Mouse (Mus musculus) skeletal muscle tissue, adult 2 months (tissue): ENCODE measurements around the gene Ripor3.

Source experiments
- DNase-seq: peaks from one replicate; pipeline ENCODE4 v3.0.0-alpha.2; 2012; ENCODE audit warnings: low read depth, low spot score

The Ripor3 gene

DNA sequence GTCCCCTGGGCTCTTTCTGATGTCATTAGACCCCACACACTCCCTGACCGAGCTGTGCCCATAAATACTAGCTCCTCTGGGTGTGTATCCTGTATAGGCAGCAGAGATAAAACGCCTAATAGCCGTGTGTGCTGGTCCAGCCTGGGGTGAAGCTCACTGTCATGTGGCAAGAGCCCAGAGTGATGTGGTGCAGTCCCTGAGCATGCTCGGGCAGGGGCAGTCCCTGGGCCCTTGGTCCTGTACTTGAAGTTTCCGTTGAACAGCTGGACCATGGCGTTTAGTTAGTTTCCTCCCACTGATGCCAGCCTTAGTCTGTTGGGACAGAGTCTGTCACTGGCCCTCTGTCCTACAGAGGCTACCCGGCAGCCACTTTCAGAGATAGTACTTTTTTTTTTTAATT is 55.5 kb downstream of the Ripor3 start:
- no peak for DNase-seq

DNA sequence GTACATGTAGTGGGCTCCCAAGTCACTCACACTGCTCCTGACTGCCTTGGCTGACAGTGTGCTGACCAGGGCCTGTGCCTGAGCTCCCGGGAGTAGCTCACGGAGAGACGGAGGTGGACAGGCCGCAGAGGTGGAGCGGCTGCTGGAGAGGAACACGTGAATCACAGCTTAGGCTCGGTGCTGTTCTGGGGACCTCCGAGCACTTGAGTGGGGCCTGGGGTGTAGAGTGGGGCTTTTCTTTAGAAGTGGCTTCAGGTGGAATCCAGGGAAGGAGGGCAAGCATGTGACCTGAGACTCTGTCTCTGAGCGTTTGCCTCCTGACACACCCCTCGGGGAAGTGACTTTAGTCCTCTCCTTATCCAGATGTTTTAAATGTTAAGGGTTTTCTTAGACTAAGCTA is 56.6 kb downstream of the Ripor3 start:
- DNase-seq, result no peak

DNA sequence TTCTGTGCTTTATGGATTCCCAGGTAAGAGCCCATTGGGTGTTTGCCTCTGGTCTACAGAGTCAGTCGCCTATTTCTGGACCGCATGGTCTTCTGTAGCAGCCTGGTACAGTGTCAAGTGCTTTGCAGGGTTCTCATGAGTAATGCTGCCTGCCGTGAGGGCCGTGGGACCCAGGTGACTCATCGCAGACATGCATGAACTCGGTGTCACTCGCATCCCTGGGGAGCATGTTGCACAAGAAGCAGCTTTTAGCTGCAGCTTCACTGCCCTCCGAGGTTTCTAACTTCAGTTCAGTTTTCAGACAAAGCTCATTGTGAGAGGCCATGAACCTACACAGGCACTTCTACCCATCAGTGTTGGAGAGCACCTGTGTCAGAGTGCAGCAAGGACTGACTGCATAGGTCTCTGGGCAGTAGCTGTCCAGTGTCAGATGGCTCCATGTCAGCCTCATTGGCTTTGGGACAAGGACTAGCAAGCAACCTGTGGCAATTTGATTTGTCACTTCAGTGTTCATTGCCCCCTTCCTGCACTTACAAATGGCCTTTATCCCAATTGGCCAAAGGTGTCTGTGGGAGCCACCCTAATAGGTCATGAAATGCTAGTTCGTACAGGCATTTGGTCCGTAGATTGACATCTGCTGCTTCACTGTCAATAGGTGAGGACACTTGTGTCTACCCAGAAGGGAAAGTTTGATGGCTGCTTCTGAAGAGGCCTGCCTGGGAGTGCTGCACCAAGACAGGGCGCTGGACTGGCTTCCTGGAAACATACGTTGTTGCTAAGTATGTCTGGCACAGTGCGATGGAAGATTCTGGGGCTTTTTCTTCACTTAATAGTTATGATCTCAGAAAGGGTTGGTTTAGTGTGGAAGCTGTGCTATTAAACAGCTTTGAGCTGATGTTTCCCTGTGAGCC is 58.9 kb downstream of the Ripor3 start:
- no peak for DNase-seq

DNA sequence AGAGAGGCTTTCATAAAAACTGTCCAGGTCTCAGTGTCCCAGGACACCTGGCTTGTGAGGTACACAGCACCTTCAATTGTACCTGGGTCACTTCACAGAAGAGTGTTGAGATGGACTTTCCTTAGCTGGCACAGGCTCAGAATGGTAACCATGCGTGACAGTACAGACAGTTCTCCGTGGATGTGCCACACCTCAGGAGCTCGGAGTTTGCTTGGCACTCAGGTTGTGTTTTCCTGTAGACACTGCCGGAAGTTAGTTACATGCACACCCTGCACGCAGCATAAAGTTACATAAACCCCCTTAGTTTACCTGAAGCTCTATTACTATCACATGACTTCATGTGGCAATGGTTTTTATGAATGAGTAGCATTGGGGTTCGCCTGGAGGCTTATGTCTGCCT is 59.7 kb downstream of the Ripor3 start:
- DNase-seq, result no peak

DNA sequence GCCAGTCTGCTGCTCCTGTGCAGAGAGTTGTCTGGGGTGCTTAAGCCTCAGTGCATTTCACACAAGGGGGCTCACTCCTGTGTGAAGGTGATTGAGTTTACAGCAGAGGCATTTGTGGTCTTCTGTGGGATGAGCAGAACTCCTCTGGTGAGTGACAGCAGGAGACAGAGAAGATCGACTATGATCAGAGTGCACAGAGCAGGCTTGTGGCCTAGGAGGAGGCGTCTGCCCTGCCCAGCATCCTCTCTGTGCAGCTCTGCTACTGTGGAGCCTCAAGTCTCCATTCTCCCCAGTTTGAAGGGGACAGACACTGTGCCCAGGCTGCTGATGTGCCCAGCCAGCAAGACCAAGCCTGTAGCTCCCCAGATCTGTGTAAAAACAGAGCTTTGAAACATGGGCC is 60.6 kb downstream of the Ripor3 start:
- no peak for DNase-seq

DNA sequence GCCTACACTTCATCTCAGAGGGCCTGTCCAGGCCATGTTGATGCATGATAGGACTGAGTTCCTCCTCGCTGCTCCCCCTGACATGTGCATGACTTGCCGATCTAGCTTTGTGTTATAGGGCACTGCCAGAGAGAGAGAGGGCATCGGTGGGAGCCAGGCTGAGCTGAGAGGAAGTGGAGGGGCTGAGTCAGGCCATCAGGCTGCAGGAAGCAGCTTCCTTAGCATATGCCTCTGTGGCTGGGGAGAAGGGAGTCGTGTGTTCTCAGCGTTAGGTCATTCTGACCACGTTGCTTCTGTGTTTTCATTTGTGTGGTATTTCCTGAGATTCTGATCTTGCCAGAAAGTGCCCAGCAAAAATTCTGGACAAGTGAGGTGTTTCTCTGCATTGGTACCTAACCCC is 61.2 kb downstream of the Ripor3 start:
- DNase-seq, result no peak

DNA sequence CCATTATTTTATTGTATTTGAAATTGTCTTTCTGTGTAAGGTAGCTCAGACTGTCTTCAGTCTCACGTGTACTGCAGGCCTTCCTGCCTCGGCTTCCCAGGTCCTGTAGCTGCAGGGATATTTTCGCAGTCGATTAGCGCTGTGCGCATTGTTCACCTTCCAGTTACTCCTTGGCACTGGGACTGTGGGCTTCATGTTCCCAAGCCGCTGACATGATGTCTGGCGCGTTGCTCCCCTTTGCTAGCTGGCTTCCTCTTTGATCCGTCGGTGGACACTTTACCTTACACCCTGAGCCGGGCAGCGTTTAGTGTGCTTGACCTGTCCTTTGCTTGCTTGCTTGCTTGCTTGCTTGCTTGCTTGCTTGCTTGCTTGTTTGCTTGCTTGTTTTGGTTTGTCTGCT is 61.9 kb downstream of the Ripor3 start:
- DNase-seq, result no peak

DNA sequence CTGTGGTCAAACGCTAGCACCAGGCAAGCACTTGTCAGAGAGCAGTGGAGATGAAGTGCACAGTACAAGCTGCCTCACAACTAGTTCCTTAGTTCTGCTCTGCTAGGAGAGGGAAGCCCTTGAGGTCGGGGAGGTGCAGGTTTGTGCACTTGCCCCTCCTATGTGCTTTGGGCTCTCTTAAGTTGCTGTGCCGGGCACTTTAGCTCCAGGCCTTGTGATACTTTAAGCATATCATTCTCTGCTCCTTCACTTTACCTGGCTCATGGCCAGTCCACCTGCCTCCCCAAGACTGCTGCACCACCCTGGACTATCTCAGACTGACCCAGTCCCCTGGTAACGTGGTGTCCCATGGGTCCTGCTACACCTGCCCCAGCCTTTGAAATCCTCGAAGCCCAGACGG is 62.4 kb downstream of the Ripor3 start:
- no peak for DNase-seq

DNA sequence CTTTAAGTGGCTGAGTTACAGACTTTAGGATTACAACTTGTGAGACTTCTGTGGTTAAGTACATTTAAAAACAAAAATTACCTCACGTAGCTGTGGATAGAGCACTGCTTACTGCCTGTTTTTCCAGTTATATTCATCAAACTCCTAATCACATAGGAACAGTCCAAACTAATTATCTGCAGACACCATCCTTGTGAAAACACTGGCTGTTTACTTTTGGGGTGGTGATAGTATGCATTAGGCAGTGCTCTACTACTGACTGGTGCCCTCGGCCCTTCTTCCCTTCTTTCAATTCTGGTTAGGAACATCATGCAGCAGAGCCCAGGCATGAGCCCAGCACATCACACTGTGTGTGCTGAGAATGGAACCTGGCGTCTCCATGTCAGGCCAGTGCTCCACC is 63.2 kb downstream of the Ripor3 start:
- DNase-seq, result no peak

DNA sequence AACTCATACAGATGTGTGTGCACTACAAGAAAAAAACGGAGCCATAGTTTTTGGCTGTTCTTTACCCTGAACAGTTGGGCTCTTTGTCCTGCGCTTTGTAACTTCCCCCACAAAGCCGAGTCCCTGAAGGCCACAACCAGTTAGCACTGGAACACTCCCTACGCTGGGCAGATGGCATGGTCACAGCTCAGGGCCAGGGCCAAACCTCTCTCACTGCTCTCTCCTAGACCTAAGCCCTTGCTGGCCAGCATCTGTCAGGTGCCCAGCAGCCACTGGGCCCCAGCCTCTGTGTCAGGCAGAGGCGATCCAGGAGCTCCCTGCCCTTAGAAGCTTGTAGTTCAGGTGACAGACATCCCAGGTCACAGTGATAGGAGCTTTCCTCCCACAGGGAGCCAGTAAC is 65.0 kb downstream of the Ripor3 start:
- DNase-seq, result no peak

DNA sequence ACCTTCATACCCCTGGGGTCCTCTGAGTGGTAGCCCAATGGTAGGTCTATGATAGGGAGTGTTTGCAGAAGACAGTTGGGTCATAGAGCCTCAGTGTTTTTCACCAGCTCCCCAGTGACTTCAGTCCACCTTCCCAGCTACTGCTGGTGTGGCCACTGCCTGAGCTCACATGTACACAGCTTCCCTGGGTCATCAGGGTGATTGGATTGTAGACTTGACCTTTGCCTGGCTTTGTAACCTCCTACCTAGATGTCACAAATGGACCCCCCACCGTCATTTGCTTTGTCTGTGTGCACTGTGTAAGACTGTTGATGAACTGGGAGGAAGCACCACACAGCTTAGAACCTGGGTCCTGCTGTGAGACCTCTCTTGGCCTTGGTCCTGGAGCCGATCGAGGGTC is 66.2 kb downstream of the Ripor3 start:
- no peak for DNase-seq

DNA sequence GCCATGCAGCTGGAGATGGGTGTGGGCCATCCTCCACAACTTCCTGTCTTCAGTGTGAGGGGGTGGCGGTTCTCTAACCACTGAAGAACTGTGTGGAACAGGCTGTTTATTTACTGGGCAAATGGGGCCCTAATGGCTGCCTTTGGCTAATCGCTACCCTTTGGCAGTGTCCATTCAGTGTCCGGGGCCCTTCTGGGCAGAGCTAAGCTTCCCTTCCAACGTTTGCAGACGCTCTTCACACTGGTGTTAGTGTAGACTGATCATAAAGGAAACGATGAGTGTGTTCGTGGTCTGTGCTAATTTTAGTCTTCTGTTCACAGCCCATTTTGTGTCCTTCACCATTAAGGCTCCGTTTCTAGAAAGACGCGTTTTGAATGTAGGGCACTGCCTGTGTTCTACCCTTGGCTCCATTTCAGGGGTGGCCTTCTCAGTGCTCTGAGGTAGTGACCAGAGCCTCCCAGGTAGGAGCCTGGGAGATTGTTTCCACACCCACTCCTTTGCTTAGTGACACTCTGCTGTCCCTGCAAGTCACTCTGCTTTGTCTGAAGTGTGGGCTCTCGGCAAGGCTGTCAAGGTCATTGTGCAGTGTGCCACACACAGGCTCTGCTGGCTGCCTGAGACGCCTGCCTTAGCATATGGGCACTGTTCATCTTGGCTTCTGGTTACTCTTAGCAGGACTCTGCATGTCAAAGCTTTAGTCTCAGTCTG is 67.3 kb downstream of the Ripor3 start:
- DNase-seq, result no peak

DNA sequence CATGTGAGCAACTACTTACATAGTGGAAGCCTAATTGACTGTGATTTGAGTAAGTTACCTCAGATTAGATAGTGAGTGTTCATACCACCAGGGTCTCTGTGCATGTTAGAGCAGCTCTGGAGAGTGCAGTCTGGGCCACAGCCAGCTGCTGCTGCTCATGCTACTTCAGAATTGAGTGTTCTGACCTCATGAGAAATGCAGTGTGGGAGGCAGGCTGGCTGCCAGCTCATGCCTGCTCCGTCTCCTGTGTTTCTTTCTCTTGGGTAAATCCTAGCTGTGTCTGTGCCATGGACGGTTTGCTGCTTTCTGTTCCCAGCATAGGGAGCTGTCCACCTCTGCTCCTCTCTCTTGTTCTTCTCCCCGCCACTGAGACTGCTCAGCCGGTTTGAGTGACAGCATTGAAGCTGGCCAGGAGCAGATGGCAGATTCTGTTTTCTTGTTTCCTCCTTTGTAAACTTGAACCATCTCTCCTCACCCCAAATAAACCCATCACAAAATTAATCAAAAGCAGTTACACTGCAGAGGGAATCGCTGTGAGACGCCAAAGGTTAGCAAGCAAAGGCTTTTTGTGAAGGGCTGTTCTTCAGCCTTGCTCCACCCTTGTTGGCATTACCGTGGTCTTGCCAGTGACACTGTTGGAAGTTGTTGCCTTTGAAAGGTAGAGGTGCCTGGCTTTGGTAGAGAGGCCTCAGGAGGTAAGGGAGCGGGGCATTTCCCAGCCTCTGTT is 68.1 kb downstream of the Ripor3 start:
- DNase-seq, result peak; percentile 56

DNA sequence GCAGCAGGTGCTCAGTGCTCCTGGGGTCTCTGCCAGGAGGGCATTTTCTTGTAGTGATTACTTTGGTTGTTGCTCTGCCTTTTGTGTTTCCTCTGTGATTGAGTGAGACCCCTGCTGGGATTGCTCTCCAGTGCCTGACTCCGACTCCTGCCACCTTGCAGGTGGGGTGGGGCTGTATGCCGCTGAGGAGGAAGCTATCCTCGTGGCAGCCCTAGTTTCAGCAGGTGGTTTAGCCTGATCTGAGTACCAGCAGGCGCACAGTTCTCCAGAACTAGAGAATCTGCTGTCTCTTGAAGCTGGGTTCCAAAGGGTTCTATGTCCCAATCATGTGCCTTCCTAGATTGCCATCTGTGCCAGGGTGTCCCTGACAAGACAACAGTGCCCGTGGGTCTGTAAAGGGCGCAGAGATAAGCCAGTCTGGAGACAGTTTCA is 68.7 kb downstream of the Ripor3 start:
- DNase-seq, result no peak

DNA sequence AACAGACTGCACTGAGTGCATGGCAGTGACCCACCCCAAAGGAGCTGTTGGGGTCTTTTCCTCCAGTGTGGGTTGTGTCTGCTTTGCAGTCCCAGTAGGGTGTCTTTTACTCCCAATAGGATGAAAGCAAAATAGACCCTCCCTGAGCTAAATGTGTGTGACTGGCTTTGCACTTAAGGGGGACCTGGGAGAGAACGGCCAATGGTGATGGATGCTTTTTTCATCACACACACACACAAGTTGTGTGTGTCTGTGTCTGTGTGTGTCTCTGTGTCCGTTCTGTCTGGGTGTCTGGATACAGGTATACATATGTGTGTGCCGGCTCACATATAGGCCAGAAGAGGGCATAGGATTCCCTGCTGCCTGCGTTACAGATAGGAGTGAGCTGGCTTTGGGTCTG is 69.1 kb downstream of the Ripor3 start:
- DNase-seq, result no peak

DNA sequence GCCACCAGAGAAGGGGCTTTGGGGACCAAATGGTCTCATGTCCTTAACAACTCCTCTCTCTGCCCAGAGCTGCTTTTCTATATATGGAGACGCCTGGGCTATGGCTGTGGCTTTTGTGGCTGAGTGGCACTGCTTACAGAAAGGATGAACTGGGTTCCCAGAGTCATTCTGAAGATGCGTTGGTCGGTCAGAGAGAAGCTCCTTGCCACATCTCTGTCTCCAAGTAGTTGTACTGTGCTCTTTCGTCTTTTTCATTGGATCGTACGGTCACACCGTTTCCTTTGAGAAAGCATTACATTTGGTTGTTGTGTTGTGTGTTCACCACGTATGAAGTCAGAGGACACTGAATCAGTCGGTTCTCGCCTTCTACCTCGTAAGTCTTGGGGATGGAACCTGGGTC is 69.8 kb downstream of the Ripor3 start:
- no peak for DNase-seq

DNA sequence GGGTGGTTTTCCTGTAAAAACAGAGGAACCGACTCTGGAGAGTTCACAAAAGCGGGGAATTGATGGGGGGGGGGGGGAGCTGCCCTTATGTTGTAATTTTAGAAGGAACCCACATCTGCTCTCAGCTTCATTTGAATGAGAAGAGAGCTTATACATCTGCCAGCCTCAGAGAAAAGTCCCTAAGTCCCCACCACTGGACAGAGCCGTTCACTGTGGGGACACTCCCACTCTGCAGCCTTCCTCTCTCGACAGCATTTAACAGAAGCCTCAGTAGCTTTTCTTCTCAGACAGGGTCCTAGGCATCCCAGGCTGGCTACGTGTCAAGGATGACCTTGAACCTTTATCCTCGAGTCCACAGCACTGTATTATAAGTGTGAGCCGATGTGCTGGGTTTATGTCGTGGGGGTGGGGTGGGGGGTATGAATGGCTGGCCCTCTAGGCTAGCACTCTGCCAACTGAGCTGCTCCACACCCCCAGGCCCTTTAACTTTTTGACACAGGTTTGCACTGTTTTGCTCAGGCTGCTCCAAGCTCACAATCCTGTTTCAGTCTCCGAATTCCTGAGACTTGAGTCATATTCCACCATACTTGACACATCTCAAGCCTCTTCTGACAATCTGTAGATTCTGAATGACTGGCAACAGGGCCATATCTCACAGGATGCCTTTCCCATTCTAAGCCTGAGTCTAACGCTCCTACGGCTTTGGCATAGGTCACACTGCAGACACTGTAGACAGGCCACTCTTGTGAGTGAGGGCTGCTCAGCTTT is 70.6 kb downstream of the Ripor3 start:
- no peak for DNase-seq

DNA sequence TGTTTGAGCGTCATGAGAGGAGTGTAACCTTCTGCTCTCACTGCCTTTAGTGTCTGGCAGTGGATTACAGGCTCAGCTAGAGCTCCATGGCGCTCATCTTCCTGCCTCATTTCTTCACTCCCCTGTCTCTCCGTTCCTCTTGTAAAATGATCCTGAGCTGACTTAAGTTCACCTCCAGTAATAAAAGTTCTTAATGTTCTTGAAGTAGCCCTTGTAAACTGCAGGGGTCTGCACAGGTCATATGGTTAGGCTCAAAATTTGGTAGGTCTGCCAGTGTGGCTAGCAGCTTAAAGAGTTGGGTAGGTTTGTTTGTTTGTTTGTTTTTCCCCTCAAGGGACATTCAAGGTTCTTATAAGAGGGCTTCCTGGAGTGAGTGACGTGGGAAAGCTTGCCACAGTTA is 71.2 kb downstream of the Ripor3 start:
- no peak for DNase-seq

DNA sequence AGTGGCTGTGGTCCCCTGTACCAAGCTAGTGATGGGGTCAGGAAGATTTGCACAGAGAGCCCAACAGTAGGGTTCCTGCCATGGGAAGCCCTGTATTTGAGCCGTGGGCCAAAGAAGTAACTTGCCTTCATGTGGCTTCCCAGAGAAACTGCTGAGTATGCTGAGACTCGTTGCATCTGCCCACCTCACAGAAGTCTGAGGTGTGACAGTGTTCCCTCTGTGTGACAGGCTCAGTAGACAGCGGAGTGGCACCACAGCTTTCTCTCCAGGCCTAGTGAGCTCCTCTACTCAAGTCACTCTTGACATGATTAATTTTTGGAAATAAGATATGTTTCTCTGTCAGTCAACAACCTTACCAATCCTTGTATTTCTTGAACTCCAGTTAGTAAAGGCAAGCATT is 71.6 kb downstream of the Ripor3 start:
- DNase-seq, result no peak

DNA sequence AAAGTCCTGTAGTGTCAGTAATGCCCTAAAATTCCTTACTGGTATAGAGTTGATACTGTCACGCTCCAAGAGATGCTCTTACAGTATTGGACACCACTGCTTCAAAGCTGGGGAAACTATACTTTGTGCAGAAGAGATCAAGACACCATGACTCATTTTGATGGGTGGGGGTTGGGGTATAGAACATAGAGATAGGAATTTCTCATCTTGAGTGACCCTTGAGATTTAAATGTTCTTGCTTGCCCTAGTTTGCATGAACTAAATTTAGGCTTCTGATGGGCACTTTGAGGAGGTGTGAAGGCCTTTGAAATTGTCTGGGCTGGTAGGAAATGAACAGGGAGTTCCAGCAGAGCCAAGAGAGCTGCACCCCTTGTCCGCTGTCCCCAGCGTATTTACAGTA is 74.5 kb downstream of the Ripor3 start:
- no peak for DNase-seq

DNA sequence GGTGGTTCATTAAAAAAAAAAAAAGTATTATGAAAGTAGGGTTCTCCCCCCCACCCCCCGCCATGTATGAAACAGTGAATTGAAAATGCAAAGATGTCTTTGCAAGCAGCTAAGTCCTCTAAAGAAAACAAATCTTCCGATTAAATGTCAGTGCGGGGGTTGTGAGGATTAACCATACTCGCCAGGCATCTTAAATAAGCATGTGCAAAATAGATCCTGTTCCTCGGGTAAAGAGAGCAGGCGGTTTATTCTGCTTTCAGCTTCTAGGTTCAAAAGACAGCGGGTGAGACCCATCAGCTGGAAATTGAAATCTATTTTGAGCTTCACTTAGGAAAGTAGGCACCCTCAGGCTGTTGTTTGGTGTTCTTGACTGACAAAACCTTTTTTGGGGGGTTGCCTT is 77.0 kb downstream of the Ripor3 start:
- no peak for DNase-seq

DNA sequence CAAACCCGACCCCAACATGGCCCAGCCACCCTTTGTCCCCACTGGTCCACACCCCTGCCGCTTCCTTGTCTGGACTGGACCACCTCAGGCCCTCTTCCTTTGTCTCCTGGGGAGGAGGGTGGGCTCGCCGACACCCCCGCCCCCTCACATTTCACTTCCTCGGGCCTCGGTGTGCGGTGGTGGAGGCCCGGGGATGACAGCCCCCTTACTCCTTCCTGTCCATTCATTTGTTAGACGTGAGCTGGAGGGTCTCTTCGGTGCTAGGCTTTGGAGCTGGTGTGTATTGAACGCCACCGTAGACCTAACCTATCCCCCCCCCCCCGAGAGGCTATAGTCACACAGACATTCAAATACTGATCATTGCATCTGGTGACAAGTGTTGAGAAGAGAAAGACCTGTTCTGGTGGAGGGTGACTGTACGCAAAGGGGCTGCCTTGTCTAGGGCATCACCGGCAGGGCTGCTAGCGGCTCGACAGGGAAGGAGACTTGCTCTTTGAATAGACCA is 77.6 kb downstream of the Ripor3 start:
- no peak for DNase-seq
